30 mouse cellular contexts compared by ENCODE assay signal in the genomic region with DNA sequence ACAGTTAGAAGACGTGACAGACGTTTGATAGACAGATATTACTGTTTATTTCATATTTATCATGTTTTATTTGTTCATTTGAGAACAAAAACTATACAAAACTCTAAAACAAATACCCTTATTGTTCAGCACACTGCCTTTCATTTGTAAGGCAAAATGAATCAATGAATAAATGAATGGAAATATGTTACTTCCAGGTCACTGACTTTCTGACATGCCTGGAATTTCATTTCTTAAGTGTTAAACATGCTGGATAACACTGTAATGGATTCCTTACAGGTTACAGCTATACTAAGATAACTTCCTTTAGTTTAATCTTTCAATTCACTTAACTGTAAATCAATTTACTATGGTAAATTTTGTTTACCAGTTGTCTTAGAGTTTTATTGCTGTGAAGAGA.
"Had no signal": no experiment of that assay in that cellular context is flagged by ENCODE, and none has a peak within 500 bp of the region (broad histone marks: within the 10 kb centered on the region; RNA-seq: fewer than 3 reads in every experiment).

No protein-coding gene starts in this region.

- DNase-seq: liver; liver, embryonic 13.5 days; liver, postnatal 0 days; lung, adult 18-20 months; lung, adult 2 months; lung, embryonic 14.5 days; lung, postnatal 10 days; lung, postnatal 14 days; lung, postnatal 36 days; midbrain, embryonic 14.5 days had no signal

- H3K4me2 ChIP-seq: limb, embryonic 12.5 days; limb, embryonic 13.5 days; limb, embryonic 15.5 days; liver, embryonic 11.5 days; liver, embryonic 12.5 days; liver, embryonic 13.5 days; liver, embryonic 15.5 days; lung, embryonic 14.5 days; lung, embryonic 15.5 days; midbrain, embryonic 11.5 days; midbrain, embryonic 12.5 days; midbrain, embryonic 13.5 days; midbrain, embryonic 15.5 days had no signal

- H3K27ac ChIP-seq: left cerebral cortex, adult 2 months; limb, embryonic 10.5 days; limb, embryonic 12.5 days; limb, embryonic 13.5 days; limb, embryonic 15.5 days; liver, embryonic 12.5 days; liver, embryonic 13.5 days; liver, embryonic 14.5 days; liver, embryonic 15.5 days; lung, embryonic 15.5 days; macrophage; midbrain, embryonic 10.5 days; midbrain, embryonic 12.5 days; midbrain, embryonic 13.5 days; midbrain, embryonic 15.5 days had no signal

- H3K9ac ChIP-seq: limb, embryonic 12.5 days; limb, embryonic 13.5 days; limb, embryonic 15.5 days; liver, embryonic 12.5 days; liver, embryonic 13.5 days; liver, embryonic 14.5 days; liver, embryonic 15.5 days; liver, postnatal 0 days; lung, embryonic 14.5 days; lung, embryonic 15.5 days; midbrain, embryonic 12.5 days; midbrain, embryonic 13.5 days; midbrain, embryonic 15.5 days had no signal

- H3K36me3 ChIP-seq: limb, embryonic 10.5 days; limb, embryonic 12.5 days; limb, embryonic 13.5 days; limb, embryonic 15.5 days; liver, embryonic 12.5 days; liver, embryonic 13.5 days; liver, embryonic 15.5 days; lung, embryonic 15.5 days; midbrain, embryonic 10.5 days; midbrain, embryonic 12.5 days; midbrain, embryonic 13.5 days; midbrain, embryonic 15.5 days had no signal

- H3K27me3 ChIP-seq: limb, embryonic 12.5 days; limb, embryonic 13.5 days; limb, embryonic 15.5 days; liver, embryonic 12.5 days; liver, embryonic 13.5 days; liver, embryonic 15.5 days; lung, embryonic 15.5 days; megakaryocyte, embryonic 14.5 days; midbrain, embryonic 12.5 days; midbrain, embryonic 13.5 days; midbrain, embryonic 15.5 days had no signal

- H3K9me3 ChIP-seq: limb, embryonic 10.5 days; limb, embryonic 12.5 days; limb, embryonic 13.5 days; limb, embryonic 15.5 days; liver, embryonic 12.5 days; liver, embryonic 13.5 days; liver, embryonic 15.5 days; lung, embryonic 15.5 days; midbrain, embryonic 12.5 days; midbrain, embryonic 13.5 days; midbrain, embryonic 15.5 days had no signal

- ATAC-seq: liver, embryonic 12.5 days; liver, postnatal 0 days; lung, postnatal 0 days; midbrain, embryonic 13.5 days; midbrain, embryonic 15.5 days; midbrain, embryonic 16.5 days had no signal

- H3K4me3 ChIP-seq: left cerebral cortex, adult 2 months; limb, embryonic 10.5 days; limb, embryonic 12.5 days; limb, embryonic 13.5 days; limb, embryonic 15.5 days; liver, embryonic 12.5 days; liver, embryonic 13.5 days; liver, embryonic 15.5 days; lung, embryonic 15.5 days; megakaryocyte, embryonic 14.5 days; midbrain, embryonic 10.5 days; midbrain, embryonic 12.5 days; midbrain, embryonic 13.5 days; midbrain, embryonic 15.5 days; myocyte had no signal

- H3K4me1 ChIP-seq: limb, embryonic 10.5 days; limb, embryonic 12.5 days; limb, embryonic 13.5 days; limb, embryonic 15.5 days; liver, embryonic 12.5 days; liver, embryonic 13.5 days; liver, embryonic 15.5 days; lung, embryonic 15.5 days; megakaryocyte, embryonic 14.5 days; midbrain, embryonic 10.5 days; midbrain, embryonic 12.5 days; midbrain, embryonic 13.5 days; midbrain, embryonic 15.5 days had no signal
